Mouse (Mus musculus): ENCODE measurements around the gene Fam71d.

The Fam71d gene

DNA sequence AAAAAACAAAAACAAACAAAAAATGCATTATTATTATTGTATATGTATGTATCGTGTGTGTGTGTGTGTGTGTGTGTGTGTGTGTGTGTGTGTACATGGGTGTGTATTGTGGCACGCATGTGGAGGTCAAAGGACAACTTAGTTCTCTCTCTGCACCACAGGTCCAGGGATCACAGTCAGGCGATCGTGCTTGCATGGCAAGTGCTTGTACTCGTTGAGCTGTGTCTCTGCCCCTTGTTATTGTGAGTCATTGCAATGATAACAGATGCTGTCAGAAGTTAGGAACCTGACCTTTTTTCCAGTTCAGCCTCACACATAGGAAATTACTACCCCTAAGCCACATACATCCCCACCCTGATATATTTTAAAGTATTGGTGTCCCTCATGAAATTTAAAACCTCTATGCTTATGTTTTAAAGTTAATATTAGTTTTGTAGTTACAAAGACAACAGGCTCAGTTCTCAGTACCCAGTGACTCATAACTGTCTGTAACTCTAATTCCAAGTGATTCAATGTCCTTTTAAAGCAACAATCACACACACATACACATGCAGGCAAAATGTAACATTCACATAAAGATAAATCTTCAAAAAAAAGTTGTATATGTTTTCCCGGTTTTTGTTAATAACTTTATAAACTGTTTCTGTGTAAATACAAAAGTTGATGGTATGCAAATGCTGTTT lies 77.8 kb downstream of the Fam71d start:
- no peak for DNase-seq (ENCODE audit: low read depth in 1 of 2, low spot score in 2 of 2)

DNA sequence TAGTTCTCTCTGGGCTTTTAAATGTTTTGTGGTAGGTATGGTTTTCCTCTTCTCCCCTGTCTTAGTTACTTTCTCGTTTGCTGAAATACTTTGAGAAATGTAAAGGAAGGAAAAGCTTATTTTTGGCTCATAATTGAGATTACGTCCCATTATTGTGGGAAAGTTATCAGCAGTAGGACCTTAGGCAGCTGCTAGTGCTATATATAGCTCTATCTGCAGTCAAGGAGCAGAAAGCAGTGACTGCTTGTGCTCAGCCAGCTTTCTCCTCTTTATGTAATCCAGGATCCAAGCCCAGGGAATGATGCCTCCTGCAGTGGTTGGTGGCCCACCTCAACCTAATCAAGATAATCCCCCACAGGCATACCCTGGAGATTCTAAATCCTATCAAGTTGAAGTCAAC lies 81.9 kb downstream of the Fam71d start:
- no peak for DNase-seq (ENCODE audit: low read depth in 1 of 2, low spot score in 2 of 2)

DNA sequence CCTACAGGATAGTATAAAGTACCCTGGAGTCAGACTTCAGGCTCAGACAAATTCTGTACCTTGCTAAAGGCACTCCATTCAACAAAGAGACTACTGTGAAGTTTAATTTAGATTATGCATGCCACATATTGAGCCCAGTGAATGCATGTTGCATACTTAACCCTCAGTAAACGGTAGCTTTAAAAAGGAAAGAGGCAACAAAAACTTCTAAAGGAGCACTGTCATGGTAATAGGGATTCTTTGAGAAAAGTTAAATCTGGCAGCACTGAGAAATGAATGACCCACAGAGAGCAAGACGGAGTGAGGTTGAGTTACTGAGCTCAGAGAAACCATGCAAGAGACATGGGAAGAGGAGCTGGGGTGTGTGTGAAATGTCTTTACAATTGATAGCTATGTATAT lies 86.6 kb downstream of the Fam71d start:
- no peak for DNase-seq (ENCODE audit: low read depth in 1 of 2, low spot score in 2 of 2)

DNA sequence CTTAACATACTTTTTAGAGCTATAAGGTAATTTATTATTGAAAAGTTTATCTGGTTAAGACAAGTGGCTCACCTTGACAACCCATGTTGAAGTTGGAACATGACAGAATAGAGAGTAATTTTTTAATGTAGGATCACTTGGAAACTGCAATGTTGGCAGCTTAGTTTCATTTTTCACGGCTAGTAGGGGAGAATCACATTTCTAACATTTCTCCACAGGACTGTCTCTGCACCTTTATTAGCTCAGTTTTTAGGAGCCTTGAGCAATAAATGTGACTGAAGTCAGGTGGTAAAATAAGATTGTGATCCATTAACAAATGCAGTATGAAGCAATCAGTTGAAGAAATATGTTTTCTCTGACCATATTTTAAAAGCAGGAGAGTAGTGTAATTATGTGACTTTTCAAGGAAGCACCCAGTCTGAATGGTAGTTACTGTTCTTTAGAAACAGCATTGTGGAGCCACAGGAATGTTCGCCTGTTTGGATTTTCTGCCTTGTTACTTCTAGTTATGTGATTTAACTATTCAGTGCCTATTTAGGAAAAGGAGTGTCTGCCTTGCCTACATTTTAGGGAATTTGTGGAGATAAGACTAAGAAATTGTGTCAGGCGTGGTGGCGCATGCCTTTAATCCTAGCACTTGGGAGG lies 87.2 kb downstream of the Fam71d start:
- DNase-seq (ENCODE audit: low read depth in 1 of 2, low spot score in 2 of 2), result no peak

Data from monocyte, adult 2 months (primary cell).